ENCODE assay signal across 8 mouse cellular contexts in the genomic region with DNA sequence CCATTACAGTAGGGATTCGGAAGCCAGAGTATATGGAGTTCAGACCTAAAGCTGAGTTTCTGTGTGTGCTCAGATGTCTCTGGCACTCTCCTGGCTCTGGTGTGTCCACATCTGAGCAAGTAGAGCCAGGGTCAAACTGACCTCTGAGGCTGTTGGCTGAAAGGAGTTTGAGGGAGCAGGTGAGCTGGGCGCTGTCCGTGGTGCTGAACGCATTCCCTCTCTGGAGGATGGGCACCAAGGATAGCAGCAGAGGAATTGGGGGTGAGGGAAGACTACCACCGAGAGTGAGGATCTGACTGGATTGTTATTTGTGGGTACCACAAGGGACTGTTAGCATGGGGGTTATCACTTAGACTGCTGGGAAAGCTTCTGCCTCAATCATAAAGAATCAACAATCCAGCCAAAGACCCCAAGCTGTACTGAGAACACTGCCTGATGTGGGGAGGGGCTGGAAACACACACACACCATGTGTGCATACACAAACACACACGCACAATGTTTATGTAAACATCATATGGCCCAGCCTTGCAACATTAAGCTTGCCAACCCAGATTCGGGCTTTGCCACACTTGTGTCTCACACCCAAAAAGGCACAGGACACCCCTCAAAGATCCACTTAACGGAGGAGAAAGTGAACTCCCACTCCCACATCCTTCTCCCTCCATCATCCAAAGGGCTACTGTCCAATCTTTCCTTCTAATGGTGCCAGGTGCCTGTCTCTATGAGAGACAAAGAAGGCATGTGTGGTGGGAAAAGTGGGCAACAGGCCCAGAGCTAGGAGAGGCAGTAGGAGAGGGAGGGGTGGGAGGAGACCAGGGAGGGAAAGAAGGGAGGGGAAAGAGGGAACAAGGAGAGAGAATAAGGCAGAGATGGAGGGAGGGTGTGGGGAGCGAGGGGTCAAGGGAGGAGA. TPM values are rescaled to one million over a fixed set of nuclear protein-coding genes. Genes with fewer than 3 reads are reported as not detected.
DNase-seq lines count a peak whose midpoint lies in the region; ATAC-seq and TF ChIP-seq lines count a peak whose summit lies in the region.

No protein-coding gene starts in this region.

- peak in 1 of 2 experiments; percentile 65 for DNase-seq in layer of hippocampus, adult 2 months (ENCODE audit: low spot score in 2 of 2)
- no peak for DNase-seq in layer of hippocampus, adult 11-12 months (ENCODE audit: low spot score)
- peak; percentile 12 for DNase-seq in Patski (ENCODE audit: low read depth, low spot score)
- DNase-seq in embryo, embryonic 11.5 days (ENCODE audit: low read depth, low spot score): peak; percentile 63
- peak; percentile 17 for DNase-seq in lung, postnatal 25 days (ENCODE audit: low spot score)
- peak; percentile 42 for DNase-seq in thymus, postnatal 0 days (ENCODE audit: low spot score)
- DNase-seq in frontal cortex, postnatal 25 days (ENCODE audit: low spot score in 2 of 2): no peak

- peaks cover 8% of the 10 kb centered on the region for H3K27me3 ChIP-seq in Patski
- 0 out of 2 replicates have a peak, but pooled peaks cover 6% of the 10 kb centered on the region for H3K27me3 ChIP-seq in hindbrain, embryonic 16.5 days (replicated peaks; ENCODE audit: control insufficient read depth, insufficient read depth, low read length)

- no peaks in the 10 kb centered on the region for H3K9me3 ChIP-seq in hindbrain, embryonic 16.5 days (ENCODE audit: control insufficient read depth, low read length)

- in situ Hi-C loops in Patski (cut with MboI; ENCODE audit: low pct_unique_long_range_greater_than_20kb): loop anchor here (5.0 kb wide), 1 partner anchor 154 kb away; no protein-coding TSS in a partner anchor

- no peaks in the 10 kb centered on the region for H3K36me3 ChIP-seq in hindbrain, embryonic 16.5 days (ENCODE audit: control insufficient read depth, insufficient read depth, low read length)

- WGBS in hindbrain, embryonic 16.5 days: 42% methylated on average over 9 of the region's 9 CpGs

- peak overlapping the region; percentile 23; the same call in 1 of the 2 replicates for H3K27ac ChIP-seq in layer of hippocampus, adult 2 months
- H3K27ac ChIP-seq in hindbrain, embryonic 16.5 days (ENCODE audit: low read depth, low read length): no peak overlapping the region; the same call in 1 of the 2 replicates

- TF ChIP-seq CTCF in layer of hippocampus, adult 2 months (conservative IDR thresholded peaks at IDR 0.05): no peak
- no peak for TF ChIP-seq CTCF in Patski (IDR thresholded peaks at IDR 0.05)

- no peak overlapping the region for H3K4me2 ChIP-seq in hindbrain, embryonic 16.5 days (ENCODE audit: low read length)

- H3K9ac ChIP-seq in hindbrain, embryonic 16.5 days (ENCODE audit: low read depth, low read length): no peak overlapping the region

- ATAC-seq in Patski: no peak
- peak; percentile 72 for ATAC-seq in hindbrain, embryonic 16.5 days

- CTCF ChIA-PET in Patski (lab: Charles Lee): no interaction called here

- peaks cover 3% of the 10 kb centered on the region for H3K4me1 ChIP-seq in hindbrain, embryonic 16.5 days (ENCODE audit: control insufficient read depth, insufficient read depth, low read depth, low read length)

- H3K4me3 ChIP-seq in layer of hippocampus, adult 2 months: no peak overlapping the region
- no peak overlapping the region for H3K4me3 ChIP-seq in hindbrain, embryonic 16.5 days (ENCODE audit: low read length)

- POLR2A ChIA-PET in Patski (lab: Charles Lee): no interaction called here

RNA-seq across cellular contexts. Expression of a gene that starts 57.8 kb away (rescaled TPM):
- 100 to 1,000 TPM; 249 to 268 TPM for total RNA-seq in layer of hippocampus, adult 2 months (2021)
- polyA plus RNA-seq in Patski (2021): 0.06 TPM
- polyA plus RNA-seq in hindbrain, embryonic 16.5 days (2015; fragmentation: Nextera tagmentation; extraction: Ambion mirVana): 79.4 and 80.7 TPM in 2 replicates
- 1.1 and 1.3 TPM in 2 replicates for polyA plus RNA-seq in thymus, postnatal 0 days (2015; fragmentation: Nextera tagmentation; extraction: Ambion mirVana)

Comparison
In these comparisons a context has a peak if more than half of its experiments do, and no peak if none do; other contexts are left out.
1. DNase-seq: peak in Patski (single experiment), embryo, embryonic 11.5 days (single experiment), lung, postnatal 25 days (single experiment) and thymus, postnatal 0 days (single experiment); none in layer of hippocampus, adult 11-12 months (single experiment) and frontal cortex, postnatal 25 days (0 of 2).
2. RNA of a gene that starts 57.8 kb away (polyA plus RNA-seq): 79.4 to 80.7 TPM in hindbrain, embryonic 16.5 days; 1.1 to 1.3 TPM in thymus, postnatal 0 days and 0.06 TPM in Patski (single experiment); every median in the first group is over 10 times any median in the second.